Mouse (Mus musculus): ENCODE data around the gene Btrc.
A peak's percentile ranks its signal among the peaks of the same experiment; 100 is the strongest.

Btrc gene

GRCm38 (mm10) chr19:45472691-45473520, 109.4 kb downstream of the Btrc start:
- DNase-seq (ENCODE audit: low read depth, low spot score): peak; percentile 58

- DNase-seq (ENCODE audit: low read depth, low spot score): no peak
Measured at GRCm38 (mm10) chr19:45474686-45475085, 111.2 kb downstream of the Btrc start.

GRCm38 (mm10) chr19:45475928-45476553, 112.5 kb downstream of the Btrc start:
- peak; percentile 51 for DNase-seq (ENCODE audit: low read depth, low spot score)

GRCm38 (mm10) chr19:45479548-45479947, 116.0 kb downstream of the Btrc start:
- DNase-seq (ENCODE audit: low read depth, low spot score): no peak

- DNase-seq (ENCODE audit: low read depth, low spot score): no peak
Measured at GRCm38 (mm10) chr19:45480490-45480889, 117.0 kb downstream of the Btrc start.

GRCm38 (mm10) chr19:45480951-45481350, 117.4 kb downstream of the Btrc start:
- no peak for DNase-seq (ENCODE audit: low read depth, low spot score)

GRCm38 (mm10) chr19:45483470-45483869, 119.9 kb downstream of the Btrc start:
- no peak for DNase-seq (ENCODE audit: low read depth, low spot score)

- no peak for DNase-seq (ENCODE audit: low read depth, low spot score)
Measured at GRCm38 (mm10) chr19:45486206-45486991, 122.9 kb downstream of the Btrc start.

- DNase-seq (ENCODE audit: low read depth, low spot score): no peak
Measured at GRCm38 (mm10) chr19:45486992-45487387, 123.5 kb downstream of the Btrc start.

- DNase-seq (ENCODE audit: low read depth, low spot score): no peak
Measured at GRCm38 (mm10) chr19:45489961-45490360, 126.4 kb downstream of the Btrc start.

GRCm38 (mm10) chr19:45491246-45491645, 127.7 kb downstream of the Btrc start:
- DNase-seq (ENCODE audit: low read depth, low spot score): no peak

GRCm38 (mm10) chr19:45494121-45494775, 130.7 kb downstream of the Btrc start:
- no peak for DNase-seq (ENCODE audit: low read depth, low spot score)

GRCm38 (mm10) chr19:45505446-45505845, 141.9 kb downstream of the Btrc start:
- DNase-seq (ENCODE audit: low read depth, low spot score): no peak

GRCm38 (mm10) chr19:45507531-45507930, 144.0 kb downstream of the Btrc start:
- DNase-seq (ENCODE audit: low read depth, low spot score): peak; percentile 32

GRCm38 (mm10) chr19:45510680-45511079, 147.1 kb downstream of the Btrc start:
- DNase-seq (ENCODE audit: low read depth, low spot score): no peak

GRCm38 (mm10) chr19:45511406-45511805, 147.9 kb downstream of the Btrc start:
- DNase-seq (ENCODE audit: low read depth, low spot score): no peak

- no peak for DNase-seq (ENCODE audit: low read depth, low spot score)
Measured at GRCm38 (mm10) chr19:45515341-45515740, 151.8 kb downstream of the Btrc start.

- DNase-seq (ENCODE audit: low read depth, low spot score): no peak
Measured at GRCm38 (mm10) chr19:45516264-45516663, 152.7 kb downstream of the Btrc start.

- DNase-seq (ENCODE audit: low read depth, low spot score): no peak
Measured at GRCm38 (mm10) chr19:45527382-45527781, 163.8 kb downstream of the Btrc start.

- DNase-seq (ENCODE audit: low read depth, low spot score): no peak
Measured at GRCm38 (mm10) chr19:45527931-45528534, 164.5 kb downstream of the Btrc start.

- no peak for DNase-seq (ENCODE audit: low read depth, low spot score)
Measured at GRCm38 (mm10) chr19:45529294-45529693, 165.8 kb downstream of the Btrc start.

Data from telencephalon, adult 2 months (tissue).